Comparison of ENCODE assay signal across 23 mouse cellular contexts in the genomic region with DNA sequence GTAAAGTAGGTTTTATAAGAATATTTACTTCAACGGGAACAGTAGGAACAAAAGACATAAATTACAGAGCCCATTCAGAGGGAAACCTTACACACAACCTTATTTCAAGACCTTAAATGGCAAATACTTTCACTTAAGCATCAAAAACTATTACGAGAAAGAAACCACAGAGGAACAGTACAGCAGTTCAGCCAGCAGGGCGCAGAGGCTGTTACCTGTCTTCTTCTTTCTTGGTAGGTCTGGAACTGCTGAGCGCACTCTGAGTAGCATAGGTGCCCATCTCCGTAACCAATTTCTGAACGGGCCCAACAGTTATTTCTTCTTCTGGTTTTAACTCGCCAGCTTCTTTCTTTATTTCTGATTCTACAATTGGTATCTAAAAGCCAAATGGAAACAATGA. TPM values are rescaled to one million over a fixed set of nuclear protein-coding genes. Genes with fewer than 3 reads are reported as not detected.
DNase-seq lines count a peak whose midpoint lies in the region; ATAC-seq and TF ChIP-seq lines count a peak whose summit lies in the region.
"Had no signal": no experiment of that assay in that cellular context is flagged by ENCODE, and none has a peak within 500 bp of the region (broad histone marks: within the 10 kb centered on the region; RNA-seq: fewer than 3 reads in every experiment).

No protein-coding gene starts in this region.

- DNase-seq in kidney, postnatal 0 days (ENCODE audit: low spot score) = no peak
- peak; percentile 24 for DNase-seq in thymus, postnatal 0 days (ENCODE audit: low spot score)
- DNase-seq in thymus, postnatal 4 days = no peak
- DNase-seq in heart, postnatal 4 days = no peak
- DNase-seq in left cerebral cortex, postnatal 36 days (ENCODE audit: low spot score in 2 of 2) = no peak
- DNase-seq: cerebellum, adult 8-10 months; gastrocnemius, adult 2 months; heart, postnatal 14 days; kidney, adult 18-20 months; kidney, postnatal 14 days; lung, postnatal 36 days; thymus, postnatal 25 days had no signal

- TF ChIP-seq CTCF in kidney, postnatal 0 days (IDR thresholded peaks at IDR 0.05; ENCODE audit: low read depth) = peak; percentile 30; the same call in 1 of the 2 replicates

- WGBS in kidney, postnatal 0 days = 92% methylated on average over 7 of the region's 7 CpGs
- 96% methylated on average over 7 of the region's 7 CpGs for WGBS in kidney, embryonic 15.5 days

- no peak overlapping the region for H3K9ac ChIP-seq in kidney, postnatal 0 days (ENCODE audit: low read depth, low read length)
- no peak overlapping the region for H3K9ac ChIP-seq in kidney, embryonic 15.5 days
- H3K9ac ChIP-seq: forebrain, embryonic 12.5 days; hindbrain, embryonic 15.5 days; liver, embryonic 15.5 days; neural tube, embryonic 12.5 days had no signal

- H3K4me2 ChIP-seq in kidney, postnatal 0 days (ENCODE audit: low read length) = no peak overlapping the region
- H3K4me2 ChIP-seq in kidney, embryonic 15.5 days = no peak overlapping the region
- H3K4me2 ChIP-seq: forebrain, embryonic 12.5 days; heart, embryonic 11.5 days; hindbrain, embryonic 15.5 days; liver, embryonic 15.5 days; neural tube, embryonic 12.5 days had no signal

- intact Hi-C loops in left cerebral cortex, postnatal 36 days (cut with DNase I) = no loop called here

- H3K27ac ChIP-seq in kidney, postnatal 0 days = no peak overlapping the region
- no peak overlapping the region for H3K27ac ChIP-seq in kidney, embryonic 15.5 days
- H3K27ac ChIP-seq: embryonic facial prominence, embryonic 10.5 days; forebrain, embryonic 12.5 days; gastrocnemius, adult 2 months; hindbrain, embryonic 15.5 days; limb, embryonic 10.5 days; liver, embryonic 15.5 days; midbrain, embryonic 10.5 days; neural tube, embryonic 12.5 days had no signal

- no peaks in the 10 kb centered on the region for H3K4me1 ChIP-seq in kidney, postnatal 0 days (replicated peaks; ENCODE audit: insufficient read depth, low read length)
- H3K4me1 ChIP-seq in kidney, embryonic 15.5 days = no peaks in the 10 kb centered on the region
- H3K4me1 ChIP-seq: embryonic facial prominence, embryonic 10.5 days; forebrain, embryonic 12.5 days; hindbrain, embryonic 15.5 days; limb, embryonic 10.5 days; liver, embryonic 15.5 days; midbrain, embryonic 10.5 days; neural tube, embryonic 12.5 days had no signal

- ATAC-seq in kidney, postnatal 0 days (replicated peaks; ENCODE audit: low FRiP score, low read depth) = no peak
- no peak for ATAC-seq in kidney, embryonic 15.5 days (replicated peaks; ENCODE audit: low FRiP score)
- ATAC-seq in inflammation-experienced regulatory T-cells, adult 6 months = peak; percentile 41

- no peaks in the 10 kb centered on the region for H3K27me3 ChIP-seq in kidney, postnatal 0 days (ENCODE audit: insufficient read depth, low read length)
- H3K27me3 ChIP-seq in kidney, embryonic 15.5 days = no peaks in the 10 kb centered on the region
- H3K27me3 ChIP-seq: forebrain, embryonic 12.5 days; hindbrain, embryonic 15.5 days; liver, embryonic 15.5 days; neural tube, embryonic 12.5 days had no signal

- H3K4me3 ChIP-seq in kidney, postnatal 0 days (replicated peaks; ENCODE audit: low read depth, low read length) = no peak overlapping the region
- no peak overlapping the region for H3K4me3 ChIP-seq in kidney, embryonic 15.5 days (replicated peaks)
- H3K4me3 ChIP-seq: embryonic facial prominence, embryonic 10.5 days; forebrain, embryonic 12.5 days; gastrocnemius, adult 2 months; hindbrain, embryonic 15.5 days; limb, embryonic 10.5 days; liver, embryonic 15.5 days; midbrain, embryonic 10.5 days; neural tube, embryonic 12.5 days had no signal

- H3K9me3 ChIP-seq in kidney, postnatal 0 days (replicated peaks; ENCODE audit: low read length) = no peaks in the 10 kb centered on the region
- H3K9me3 ChIP-seq in kidney, embryonic 15.5 days (replicated peaks) = no peaks in the 10 kb centered on the region
- H3K9me3 ChIP-seq: embryonic facial prominence, embryonic 10.5 days; forebrain, embryonic 12.5 days; G1E; hindbrain, embryonic 15.5 days; limb, embryonic 10.5 days; liver, embryonic 15.5 days; midbrain, embryonic 10.5 days; neural tube, embryonic 12.5 days had no signal

- peaks cover 39% of the 10 kb centered on the region for H3K36me3 ChIP-seq in kidney, postnatal 0 days (ENCODE audit: insufficient read depth, low read length)
- peaks cover 83% of the 10 kb centered on the region for H3K36me3 ChIP-seq in kidney, embryonic 15.5 days

RNA-seq across cellular contexts. Expression of a gene that starts 21.5 kb away (rescaled TPM):
- polyA plus RNA-seq in kidney, postnatal 0 days (2015; fragmentation: Nextera tagmentation; extraction: Ambion mirVana) = 116 and 119 TPM in 2 replicates
- polyA plus RNA-seq in kidney, embryonic 15.5 days (2015; fragmentation: Nextera tagmentation; extraction: Ambion mirVana) = 125 and 131 TPM in 2 replicates
- 93.8 and 98.9 TPM in 2 replicates for polyA plus RNA-seq in thymus, postnatal 0 days (2015; fragmentation: Nextera tagmentation; extraction: Ambion mirVana)
- 100 to 1,000 TPM; 114 to 150 (median 118) TPM for polyA plus RNA-seq in inflammation-experienced regulatory T-cells, adult 6 months (2017; shearing (Covaris generic))
- 10 to 100 TPM; 73.4 to 73.9 TPM for total RNA-seq in heart, postnatal 4 days (2021)
- 10 to 100 TPM; 52.5 to 62.7 TPM for total RNA-seq in left cerebral cortex, postnatal 36 days (2021)

RNA-seq across cellular contexts. Expression of a gene that starts 42.9 kb away (rescaled TPM):
- 387 and 389 TPM in 2 replicates for polyA plus RNA-seq in kidney, postnatal 0 days (2015; fragmentation: Nextera tagmentation; extraction: Ambion mirVana)
- 422 and 445 TPM in 2 replicates for polyA plus RNA-seq in kidney, embryonic 15.5 days (2015; fragmentation: Nextera tagmentation; extraction: Ambion mirVana)
- 459 and 475 TPM in 2 replicates for polyA plus RNA-seq in thymus, postnatal 0 days (2015; fragmentation: Nextera tagmentation; extraction: Ambion mirVana)
- polyA plus RNA-seq in inflammation-experienced regulatory T-cells, adult 6 months (2017; shearing (Covaris generic)) = 100 to 1,000 TPM; 227 to 338 (median 255) TPM
- 100 to 1,000 TPM; 147 to 148 TPM for total RNA-seq in heart, postnatal 4 days (2021)
- 100 to 1,000 TPM; 103 to 108 TPM for total RNA-seq in left cerebral cortex, postnatal 36 days (2021)
